Mouse (Mus musculus) thymus, adult 2 months (tissue): Measurements from ENCODE around the gene Myh3.

ENCODE experiments used
- CTCF ChIP-seq: fragments of 200-500 bp; IDR thresholded peaks from 2 replicates; pipeline ENCODE4 v1.5.1; 2012; ENCODE audit warnings: mild to moderate bottlenecking, control low read depth, low read length, moderate library complexity, borderline replicate concordance; ENCODE audit not compliant: control insufficient read depth, poor library complexity, insufficient read depth; ENCODE audit errors: extremely low read depth
- POLR2A ChIP-seq: fragments of 200-500 bp; IDR thresholded peaks from 2 replicates; pipeline ENCODE4 v1.6.1; 2012; ENCODE audit warnings: mild to moderate bottlenecking, low read length, control low read depth, moderate library complexity; ENCODE audit not compliant: control insufficient read depth, poor library complexity, insufficient read depth; ENCODE audit errors: extremely low read depth

GRCm38 (mm10) chr11:67078000-67078399 is at the start of gene Myh3:
- TF ChIP-seq CTCF = no peak
- no peak for TF ChIP-seq POLR2A
